Mouse (Mus musculus) spleen, postnatal 4 days (tissue): ENCODE results near the gene Aatf.
A peak's percentile ranks its signal among the peaks of the same experiment; 100 is the strongest.

Experiments
- DNase-seq, 2 experiments: peaks; one replicate each; pipeline ENCODE4 v3.0.0; 2022; ENCODE audit warnings: low spot score in 2 of 2

The Aatf gene

GRCm38 (mm10) chr11:84521751-84522299 lies 8.5 kb upstream of the Aatf start:
- no peak for DNase-seq

GRCm38 (mm10) chr11:84521071-84521390 lies 7.7 kb upstream of the Aatf start:
- DNase-seq = no peak

- no peak for DNase-seq
These were observed 7.1 kb upstream of the Aatf start for GRCm38 (mm10) chr11:84520269-84521070.

GRCm38 (mm10) chr11:84519576-84520268 lies 6.4 kb upstream of the Aatf start:
- DNase-seq = peak in 1 of 2 experiments; percentile 62

GRCm38 (mm10) chr11:84519036-84519435 lies 5.7 kb upstream of the Aatf start:
- DNase-seq = no peak

GRCm38 (mm10) chr11:84518261-84518660 lies 4.9 kb upstream of the Aatf start:
- no peak for DNase-seq

DNA sequence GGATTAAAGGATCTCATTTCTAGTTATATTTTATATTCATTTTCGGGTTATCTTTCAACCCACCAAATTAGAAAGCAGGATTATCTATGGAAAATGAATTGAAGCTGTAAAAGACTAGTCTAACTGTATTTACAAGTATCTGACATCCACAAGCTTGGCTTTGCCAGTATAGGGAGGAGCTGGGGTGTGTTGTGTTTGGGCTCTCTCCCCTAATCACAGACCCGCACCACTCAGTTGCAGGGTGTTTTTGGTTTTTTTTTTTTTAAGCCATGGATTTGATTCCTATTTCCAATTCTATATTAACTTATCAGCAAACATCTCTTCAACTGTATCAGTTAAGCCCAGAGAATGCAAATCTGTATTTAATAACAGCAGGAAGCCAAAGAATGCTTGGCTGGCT lies 4.1 kb upstream of the Aatf start:
- no peak for DNase-seq

DNA sequence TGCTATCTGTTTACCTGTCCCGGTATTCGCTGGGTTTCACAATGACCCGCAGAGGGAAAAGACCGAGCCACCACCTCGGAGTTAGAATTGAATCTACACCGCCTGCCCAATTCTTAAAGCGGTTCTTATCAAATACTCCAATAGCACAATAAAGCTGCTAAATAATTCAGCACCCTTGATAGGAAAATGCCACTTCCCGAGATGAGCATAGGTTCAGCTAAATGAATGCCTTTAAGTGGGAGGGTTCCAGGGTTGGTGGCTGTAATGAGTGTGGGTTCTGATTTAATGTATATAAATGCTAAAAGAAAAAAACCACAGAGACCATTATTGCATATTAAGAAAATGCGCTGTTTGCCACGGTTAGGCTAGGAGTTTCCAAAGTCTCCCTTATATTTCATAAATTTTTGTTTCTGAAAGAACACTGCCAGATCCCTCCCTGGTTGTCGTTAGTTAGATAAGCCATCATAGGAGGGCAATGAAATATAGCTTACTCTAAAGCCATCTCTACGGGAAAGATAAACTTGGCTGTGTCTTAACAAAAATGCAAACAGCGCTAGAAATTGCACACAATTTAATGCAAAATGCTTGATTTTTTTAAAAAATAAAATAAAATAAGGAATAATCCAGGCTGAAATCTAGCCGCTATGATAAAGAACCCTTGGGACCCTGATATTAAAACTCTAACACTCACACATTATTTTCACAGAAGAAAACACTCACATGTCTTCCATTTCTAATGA lies 3.3 kb upstream of the Aatf start:
- DNase-seq = no peak

DNA sequence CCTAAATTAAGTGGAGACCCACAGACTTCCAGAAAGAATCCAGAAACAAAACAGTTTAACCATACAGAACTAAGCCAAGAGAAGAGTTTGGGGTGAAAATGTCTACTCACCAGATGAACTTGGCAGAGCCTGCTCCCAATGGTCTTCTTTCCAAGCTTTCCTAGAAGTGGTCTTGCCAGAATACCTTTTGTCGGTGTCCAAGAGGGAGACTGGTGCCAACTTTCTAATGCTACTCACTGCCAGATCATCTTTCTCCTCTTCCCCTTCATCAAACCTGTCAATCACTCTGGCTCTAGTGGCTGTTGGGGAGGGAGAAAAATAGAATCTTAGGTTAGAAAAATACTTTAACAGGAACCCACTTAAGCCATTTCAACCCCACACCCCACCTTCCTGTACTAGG lies 1.3 kb downstream of the Aatf start:
- no peak for DNase-seq

- DNase-seq = no peak
These were observed 9.0 kb downstream of the Aatf start for GRCm38 (mm10) chr11:84504296-84504695.

DNA sequence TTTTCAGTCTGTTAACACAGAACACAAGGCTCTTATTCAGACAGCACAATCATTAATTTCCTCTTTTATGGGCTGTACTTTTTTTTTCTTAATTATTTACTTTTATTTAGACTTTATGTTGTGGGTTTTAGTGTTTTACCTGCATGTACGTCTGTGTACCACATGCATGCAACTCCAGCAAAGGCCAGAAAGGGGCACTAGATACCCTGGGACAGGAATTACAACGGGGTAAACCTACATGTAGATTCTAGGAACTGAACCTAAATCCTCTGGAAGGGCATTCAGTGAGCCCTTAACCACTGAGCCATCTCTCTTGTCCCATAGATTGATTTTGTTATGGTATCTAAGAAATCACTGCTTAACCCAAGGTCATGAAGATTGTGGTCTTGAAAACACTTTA lies 15.4 kb downstream of the Aatf start:
- DNase-seq = no peak

- DNase-seq = no peak
These were observed 16.4 kb downstream of the Aatf start for GRCm38 (mm10) chr11:84496901-84497300.

GRCm38 (mm10) chr11:84495774-84496173 lies 17.5 kb downstream of the Aatf start:
- DNase-seq = no peak

DNA sequence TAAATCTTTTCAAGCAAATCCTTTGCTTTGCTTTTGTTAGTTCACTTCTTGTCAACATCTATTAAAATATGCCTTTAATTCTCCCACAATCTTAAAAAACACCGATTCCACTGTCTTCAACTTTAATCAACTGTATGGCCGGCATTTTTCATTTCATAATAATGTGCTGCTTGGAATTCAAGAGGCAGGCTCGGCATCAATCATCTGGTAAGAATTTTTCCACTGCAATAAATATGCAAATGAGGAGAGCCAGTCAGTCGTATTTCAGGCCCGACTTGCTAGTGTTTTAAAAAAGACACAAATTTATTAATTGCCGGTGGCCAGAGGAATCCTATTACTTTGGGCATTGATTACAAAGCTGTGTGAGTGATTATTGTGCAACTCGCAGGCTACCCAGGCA lies 31.7 kb downstream of the Aatf start:
- DNase-seq = no peak

GRCm38 (mm10) chr11:84480451-84480850 lies 32.9 kb downstream of the Aatf start:
- DNase-seq = no peak

DNA sequence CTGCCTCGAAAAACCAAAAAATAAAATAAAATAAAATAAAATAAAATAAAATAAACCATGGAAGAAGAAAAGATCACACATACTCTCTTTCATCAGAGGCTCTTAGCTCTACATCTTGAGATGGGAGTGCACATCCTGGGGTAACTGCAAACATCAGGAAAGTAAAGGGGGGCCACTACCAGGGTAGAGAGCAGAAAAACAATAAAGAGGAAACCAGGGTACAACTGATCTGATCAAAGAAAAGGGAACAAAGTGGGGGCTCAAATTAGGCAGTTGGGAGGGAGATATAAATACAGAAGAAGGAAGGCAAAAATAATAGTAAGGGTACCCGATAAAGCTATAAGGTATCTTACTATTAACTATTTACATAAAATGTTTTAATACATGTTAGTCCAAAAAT lies 36.7 kb downstream of the Aatf start:
- DNase-seq = no peak

DNA sequence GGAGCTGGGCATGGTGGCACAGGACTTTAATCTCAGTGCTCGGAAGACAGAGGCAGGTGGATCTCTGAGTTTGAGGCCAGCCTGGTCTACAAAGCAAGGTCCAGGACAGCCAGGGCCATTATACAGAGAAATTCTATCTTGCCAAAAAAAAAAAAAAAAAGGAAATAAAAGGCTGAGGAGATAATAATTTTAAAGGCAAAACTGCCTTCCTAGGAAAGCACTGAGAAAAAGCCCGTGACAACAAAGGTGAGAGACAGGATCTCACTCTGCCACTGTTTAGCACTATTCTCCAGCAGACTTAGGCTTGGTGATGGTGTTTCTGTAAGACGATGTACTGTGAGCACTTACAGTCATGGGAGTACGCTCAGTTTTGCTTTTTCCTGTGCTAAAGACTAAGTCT lies 37.3 kb downstream of the Aatf start:
- no peak for DNase-seq

DNA sequence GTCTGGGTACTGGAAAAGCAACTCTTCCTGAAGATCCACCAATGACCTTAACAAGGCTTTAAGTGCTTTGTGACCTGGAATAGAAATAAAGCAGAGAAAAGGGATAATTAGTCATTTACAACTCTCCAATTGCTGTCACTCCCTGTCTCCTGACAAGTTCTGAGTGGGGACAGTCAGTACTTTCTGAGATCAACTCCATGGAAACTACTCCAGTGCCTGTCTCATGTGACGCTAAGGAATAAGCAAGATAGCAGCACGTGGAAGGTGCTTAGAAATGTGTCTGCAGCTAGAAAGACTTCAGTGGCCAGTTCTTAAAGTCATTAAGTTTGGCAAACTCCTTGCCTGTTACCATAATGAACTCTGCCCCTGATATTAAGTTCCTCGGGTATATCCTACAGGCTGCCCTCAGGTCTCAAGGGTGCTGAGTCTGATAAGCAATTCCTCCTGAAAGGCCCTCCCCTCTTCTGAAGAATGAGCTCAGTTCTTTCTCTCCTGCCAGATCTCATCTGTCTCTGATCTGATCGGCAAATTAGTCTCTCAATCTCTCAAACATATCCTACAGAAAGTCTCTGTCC lies 40.1 kb downstream of the Aatf start:
- no peak for DNase-seq

DNA sequence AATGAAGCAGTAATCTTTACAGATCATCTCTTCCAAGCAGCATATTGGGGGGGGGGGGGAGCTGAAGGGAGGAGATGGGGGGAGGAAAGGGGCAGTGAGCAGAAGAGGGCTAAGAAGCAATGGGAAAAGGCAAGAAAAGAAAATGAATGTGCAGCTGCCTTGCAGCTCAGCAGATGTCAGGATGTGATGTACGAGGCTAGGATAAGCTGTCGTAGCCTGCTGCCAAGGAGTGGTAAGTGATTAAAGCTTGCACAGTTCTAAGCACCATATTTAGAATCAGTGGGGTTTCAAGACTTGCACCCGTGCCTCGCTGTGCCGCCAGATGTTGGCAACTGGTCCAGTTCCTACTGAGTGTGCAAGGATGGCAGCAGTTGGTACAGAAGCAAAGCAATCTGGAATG lies 48.8 kb downstream of the Aatf start:
- DNase-seq = no peak

- DNase-seq = no peak
These were observed 59.4 kb downstream of the Aatf start for GRCm38 (mm10) chr11:84453901-84454300.

DNA sequence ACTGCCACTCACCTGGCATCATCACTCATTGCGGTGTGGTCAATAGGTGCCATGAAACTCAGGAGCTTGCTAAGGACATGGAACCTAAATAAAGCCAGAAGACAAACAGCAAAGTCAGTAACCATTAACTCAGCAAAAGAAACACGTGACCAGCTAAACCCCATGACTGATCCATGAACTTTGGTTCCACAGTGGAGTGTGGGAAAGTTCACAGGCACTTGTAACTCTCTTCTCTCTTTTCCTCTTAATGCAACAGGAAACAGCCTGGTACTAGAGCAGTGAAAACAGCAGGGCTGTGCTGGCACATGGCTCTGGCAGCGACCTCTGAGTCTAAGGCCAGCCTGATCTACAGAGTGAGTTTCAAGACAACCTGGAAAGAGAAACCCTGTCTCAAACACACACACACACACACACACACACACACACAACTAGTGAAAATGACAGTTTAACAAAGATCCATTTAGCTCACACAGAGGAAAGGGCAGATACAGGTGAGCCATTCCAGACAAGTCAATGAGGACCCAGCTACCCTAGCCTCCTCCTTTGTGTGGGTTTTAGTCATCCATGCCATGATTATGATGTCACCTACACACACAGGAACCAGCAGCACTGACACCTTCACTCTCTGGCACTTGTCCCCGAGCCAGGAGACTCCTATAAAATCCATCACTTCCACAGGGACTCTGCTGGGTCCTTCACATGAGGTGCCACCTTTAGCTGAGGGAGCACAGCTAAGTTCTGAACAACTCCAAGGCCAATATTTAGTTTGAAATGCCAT lies 70.6 kb downstream of the Aatf start:
- no peak for DNase-seq
